ENCODE assay signal across 17 mouse cellular contexts in the genomic region with DNA sequence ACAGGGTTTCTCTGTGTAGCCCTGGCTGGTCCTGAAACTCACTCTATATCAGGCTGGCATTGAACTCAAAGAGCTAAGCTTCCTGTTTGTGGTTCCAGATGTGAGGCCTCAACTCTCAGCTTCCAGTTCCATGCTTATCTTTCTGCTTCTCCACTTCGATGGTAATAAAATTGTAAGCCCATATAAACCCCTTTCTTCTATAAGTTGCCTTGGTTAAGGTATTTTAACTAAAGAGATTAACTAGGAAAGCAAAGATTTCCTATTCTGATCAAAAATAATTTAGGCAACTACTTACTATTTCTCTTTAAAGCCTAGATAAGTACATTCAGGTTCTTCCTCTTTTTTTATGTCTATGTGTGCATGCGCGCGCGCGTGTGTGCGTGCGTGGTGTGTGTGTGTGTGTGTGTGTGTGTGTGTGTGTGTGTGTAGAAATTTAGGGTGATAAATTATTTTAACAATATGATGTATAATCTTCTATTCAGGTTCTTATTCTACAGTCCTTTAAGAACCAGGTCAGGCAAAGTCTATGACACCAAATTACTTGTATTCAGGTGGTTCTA.
DNase-seq lines count a peak whose midpoint lies in the region; ATAC-seq lines count a peak whose summit lies in the region.
"Had no signal": no experiment of that assay in that cellular context is flagged by ENCODE, and none has a peak within 500 bp of the region (broad histone marks: within the 10 kb centered on the region; RNA-seq: fewer than 3 reads in every experiment).

No protein-coding gene starts in this region.

- peak; percentile 4 for DNase-seq in 416B (ENCODE audit: low read depth)
- no peak for DNase-seq in lung, postnatal 14 days
- DNase-seq in lung, adult 18-20 months = no peak
- DNase-seq: adrenal gland, adult 8-10 months; adrenal gland, postnatal 14 days; adrenal gland, postnatal 36 days; cerebellum, adult 11-12 months; cerebellum, adult 2 months; cerebellum, adult 9-10 months; cerebellum, postnatal 10 days; cerebellum, postnatal 25 days; embryo, embryonic 11 days had no signal

- peak; percentile 74 for ATAC-seq in common myeloid progenitor, adult 5-6 weeks (replicated peaks; ENCODE audit: low read depth, poor library complexity, severe bottlenecking)
- ATAC-seq in megakaryocyte progenitor cell, adult 5-6 weeks (replicated peaks; ENCODE audit: poor library complexity) = peak; percentile 52
- ATAC-seq: activated CD4-positive, CD25-positive, alpha-beta regulatory T cell, adult 4 months; forebrain, embryonic 15.5 days; Patski had no signal
